Mouse (Mus musculus): ENCODE data around the gene Dusp21. TPM values are rescaled to one million over a fixed set of nuclear protein-coding genes. Genes with fewer than 3 reads are reported as not detected.

Dusp21 gene
- polyA plus RNA-seq (2014; fragmentation: Nextera tagmentation; extraction: Ambion mirVana) = not detected in 2 replicates

GRCm38 (mm10) chrX:18145557-18145956 lies at the start of gene Dusp21:
Dusp21 (plus strand) TSS chrX:18145857.
- ATAC-seq (ENCODE audit: insufficient number of reproducible peaks, insufficient read depth, low FRiP score, low read depth) = no peak
- Histone ChIP-seq H3K9me3 (ENCODE audit: control insufficient read depth, low read depth, low read length) (no peaks in the 10 kb centered on the region), H3K27me3 (ENCODE audit: control insufficient read depth, insufficient read depth, low read length) (no peaks in the 10 kb centered on the region), H3K4me1 (ENCODE audit: control insufficient read depth, insufficient read depth, low read length) (no peaks in the 10 kb centered on the region), H3K4me3 (ENCODE audit: low read depth, low read length) (no peak within 1 kb of the TSS), H3K4me2 (replicated peaks; ENCODE audit: low read depth, low read length) (no peak within 1 kb of the TSS), H3K36me3 (ENCODE audit: control insufficient read depth, insufficient read depth, low read length) (no peaks in the 10 kb centered on the region), H3K27ac (ENCODE audit: low read length) (no peak within 1 kb of the TSS), H3K9ac (replicated peaks; ENCODE audit: low read depth, low read length) (no peak within 1 kb of the TSS)
- WGBS = 90% methylated on average over 1 of the region's 1 CpGs

GRCm38 (mm10) chrX:18160734-18161442 lies 15.2 kb downstream of the Dusp21 start:
- Histone ChIP-seq H3K36me3 (ENCODE audit: control insufficient read depth, insufficient read depth, low read length) (no peaks in the 10 kb centered on the region), H3K27ac (ENCODE audit: low read length) (no peak overlapping the region), H3K27me3 (ENCODE audit: control insufficient read depth, insufficient read depth, low read length) (no peaks in the 10 kb centered on the region), H3K4me1 (ENCODE audit: control insufficient read depth, insufficient read depth, low read length) (no peaks in the 10 kb centered on the region), H3K9ac (replicated peaks; ENCODE audit: low read depth, low read length) (0 out of 2 replicates have a peak overlapping the region, but pooled peaks have one; percentile 58), H3K9me3 (ENCODE audit: control insufficient read depth, low read depth, low read length) (no peaks in the 10 kb centered on the region), H3K4me2 (replicated peaks; ENCODE audit: low read depth, low read length) (peak overlapping the region; percentile 48), H3K4me3 (ENCODE audit: low read depth, low read length) (peak overlapping the region; percentile 51; the same call in 1 of the 2 replicates)
- no peak for ATAC-seq (ENCODE audit: insufficient number of reproducible peaks, insufficient read depth, low FRiP score, low read depth)
- WGBS = 67% methylated on average over 4 of the region's 4 CpGs

- Histone ChIP-seq H3K36me3 (ENCODE audit: control insufficient read depth, insufficient read depth, low read length) (no peaks in the 10 kb centered on the region), H3K9me3 (ENCODE audit: control insufficient read depth, low read depth, low read length) (no peaks in the 10 kb centered on the region), H3K9ac (replicated peaks; ENCODE audit: low read depth, low read length) (peak overlapping the region; percentile 58), H3K4me1 (ENCODE audit: control insufficient read depth, insufficient read depth, low read length) (no peaks in the 10 kb centered on the region), H3K27ac (ENCODE audit: low read length) (peak overlapping the region; percentile 88), H3K27me3 (ENCODE audit: control insufficient read depth, insufficient read depth, low read length) (no peaks in the 10 kb centered on the region), H3K4me3 (ENCODE audit: low read depth, low read length) (peak overlapping the region; percentile 51), H3K4me2 (replicated peaks; ENCODE audit: low read depth, low read length) (peak overlapping the region; percentile 48)
- no peak for ATAC-seq (ENCODE audit: insufficient number of reproducible peaks, insufficient read depth, low FRiP score, low read depth)
- whole genome bisulfite sequencing = under 1% methylated on average over 28 of the region's 28 CpGs
Observed at GRCm38 (mm10) chrX:18161796-18162191, 16.1 kb downstream of the Dusp21 start.

GRCm38 (mm10) chrX:18162192-18162857 lies 16.7 kb downstream of the Dusp21 start, which contains the start of gene Kdm6a:
Kdm6a (plus strand) TSS chrX:18162575.
- peak within 1 kb of the TSS; percentile 76 for H3K4me3 ChIP-seq (ENCODE audit: low read depth, low read length)
- peak within 1 kb of the TSS; percentile 98 for H3K27ac ChIP-seq (ENCODE audit: low read length)
- peak within 1 kb of the TSS; percentile 49 for H3K4me2 ChIP-seq (replicated peaks; ENCODE audit: low read depth, low read length)
- H3K9ac ChIP-seq (replicated peaks; ENCODE audit: low read depth, low read length) = peak within 1 kb of the TSS; percentile 85
- H3K27me3 ChIP-seq (ENCODE audit: control insufficient read depth, insufficient read depth, low read length) = no peaks in the 10 kb centered on the region
- no peaks in the 10 kb centered on the region for H3K9me3 ChIP-seq (ENCODE audit: control insufficient read depth, low read depth, low read length)
- H3K4me1 ChIP-seq (ENCODE audit: control insufficient read depth, insufficient read depth, low read length) = no peaks in the 10 kb centered on the region
- WGBS = 1% methylated on average over 49 of the region's 50 CpGs
- H3K36me3 ChIP-seq (ENCODE audit: control insufficient read depth, insufficient read depth, low read length) = no peaks in the 10 kb centered on the region
- peak; percentile 99 for ATAC-seq (ENCODE audit: insufficient number of reproducible peaks, insufficient read depth, low FRiP score, low read depth)

GRCm38 (mm10) chrX:18162861-18163731 lies 17.4 kb downstream of the Dusp21 start:
- Histone ChIP-seq H3K27ac (ENCODE audit: low read length) (peak overlapping the region; percentile 98), H3K4me1 (ENCODE audit: control insufficient read depth, insufficient read depth, low read length) (no peaks in the 10 kb centered on the region), H3K4me2 (replicated peaks; ENCODE audit: low read depth, low read length) (peak overlapping the region; percentile 49), H3K9me3 (ENCODE audit: control insufficient read depth, low read depth, low read length) (no peaks in the 10 kb centered on the region), H3K36me3 (ENCODE audit: control insufficient read depth, insufficient read depth, low read length) (no peaks in the 10 kb centered on the region), H3K9ac (replicated peaks; ENCODE audit: low read depth, low read length) (peak overlapping the region; percentile 85), H3K27me3 (ENCODE audit: control insufficient read depth, insufficient read depth, low read length) (no peaks in the 10 kb centered on the region), H3K4me3 (ENCODE audit: low read depth, low read length) (peak overlapping the region; percentile 76)
- peak; percentile 8; the same call in 1 of the 2 replicates for ATAC-seq (ENCODE audit: insufficient number of reproducible peaks, insufficient read depth, low FRiP score, low read depth)
- WGBS = under 1% methylated on average over 74 of the region's 95 CpGs

GRCm38 (mm10) chrX:18163917-18164624 lies 18.4 kb downstream of the Dusp21 start:
- Histone ChIP-seq H3K36me3 (ENCODE audit: control insufficient read depth, insufficient read depth, low read length) (no peaks in the 10 kb centered on the region), H3K27ac (ENCODE audit: low read length) (peak overlapping the region; percentile 98; the same call in 1 of the 2 replicates), H3K9ac (replicated peaks; ENCODE audit: low read depth, low read length) (peak overlapping the region; percentile 85), H3K4me1 (ENCODE audit: control insufficient read depth, insufficient read depth, low read length) (no peaks in the 10 kb centered on the region), H3K9me3 (ENCODE audit: control insufficient read depth, low read depth, low read length) (no peaks in the 10 kb centered on the region), H3K4me2 (replicated peaks; ENCODE audit: low read depth, low read length) (peak overlapping the region; percentile 49), H3K27me3 (ENCODE audit: control insufficient read depth, insufficient read depth, low read length) (no peaks in the 10 kb centered on the region), H3K4me3 (ENCODE audit: low read depth, low read length) (peak overlapping the region; percentile 76)
- 2% methylated on average over 10 of the region's 10 CpGs for WGBS
- no peak for ATAC-seq (ENCODE audit: insufficient number of reproducible peaks, insufficient read depth, low FRiP score, low read depth)

- 66% methylated on average over 2 of the region's 2 CpGs for WGBS
- Histone ChIP-seq H3K4me2 (replicated peaks; ENCODE audit: low read depth, low read length) (peak overlapping the region; percentile 49), H3K9ac (replicated peaks; ENCODE audit: low read depth, low read length) (no peak overlapping the region), H3K9me3 (ENCODE audit: control insufficient read depth, low read depth, low read length) (no peaks in the 10 kb centered on the region), H3K4me3 (ENCODE audit: low read depth, low read length) (peak overlapping the region; percentile 76; the same call in 1 of the 2 replicates), H3K27me3 (ENCODE audit: control insufficient read depth, insufficient read depth, low read length) (no peaks in the 10 kb centered on the region), H3K27ac (ENCODE audit: low read length) (no peak overlapping the region), H3K36me3 (ENCODE audit: control insufficient read depth, insufficient read depth, low read length) (no peaks in the 10 kb centered on the region), H3K4me1 (ENCODE audit: control insufficient read depth, insufficient read depth, low read length) (no peaks in the 10 kb centered on the region)
- no peak for ATAC-seq (ENCODE audit: insufficient number of reproducible peaks, insufficient read depth, low FRiP score, low read depth)
Observed at GRCm38 (mm10) chrX:18165121-18165520, 19.5 kb downstream of the Dusp21 start.

Data from stomach, embryonic 14.5 days (tissue).